Mouse (Mus musculus) MEL (cell line): Measurements from ENCODE around the gene 1700022I11Rik.

Source experiments
- CTCF ChIP-seq, 3 experiments: IDR thresholded peaks in 2 of 3; conservative IDR thresholded peaks in 1 of 3; 2 replicates each; pipeline ENCODE4 v1.5.1; 2011 to 2012; ENCODE audit warnings: low read length in 3 of 3, low read depth in 2 of 3, mild to moderate bottlenecking in 2 of 3, improper control_type of control experiment in 1 of 3, inconsistent platforms in 1 of 3, mixed read lengths in 1 of 3, moderate library complexity in 1 of 3; ENCODE audit not compliant: control insufficient read depth in 1 of 3, insufficient read depth in 1 of 3, poor library complexity in 1 of 3, severe bottlenecking in 1 of 3
- TCF12 ChIP-seq: IDR thresholded peaks from 2 replicates; pipeline ENCODE4 v1.6.1; 2014; ENCODE audit warnings: low read depth, mild to moderate bottlenecking, inconsistent platforms, low read length, improper control_type of control experiment, moderate library complexity
- USF2 ChIP-seq, 2 experiments: IDR thresholded peaks; 2 replicates each; pipeline ENCODE4 v1.6.1; 2011 to 2012; ENCODE audit warnings: improper control_type of control experiment in 2 of 2, low read length in 2 of 2, borderline replicate concordance in 1 of 2, inconsistent platforms in 1 of 2, low read depth in 1 of 2, mild to moderate bottlenecking in 1 of 2; ENCODE audit not compliant: insufficient read depth in 1 of 2

DNA sequence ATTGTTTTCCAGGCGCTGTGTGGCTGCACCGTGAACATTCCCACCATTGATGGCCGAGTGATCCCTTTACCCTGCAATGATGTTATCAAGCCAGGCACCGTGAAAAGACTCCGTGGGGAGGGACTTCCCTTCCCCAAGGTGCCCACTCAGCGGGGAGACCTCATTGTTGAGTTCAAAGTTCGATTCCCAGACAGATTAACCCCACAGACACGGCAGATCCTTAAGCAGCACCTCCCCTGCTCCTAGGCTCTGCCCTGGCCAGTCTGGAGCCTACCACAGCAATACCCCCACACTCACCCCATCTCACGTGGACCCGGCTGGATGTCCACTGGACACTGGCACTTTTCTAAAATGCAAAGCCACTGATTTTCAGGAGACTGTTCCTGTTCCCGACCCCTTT, 12.1 kb upstream of the 1700022I11Rik start:
- TF ChIP-seq CTCF (IDR thresholded peaks at IDR 0.05 in 2 of 3, conservative IDR thresholded peaks at IDR 0.05 in 1 of 3; ENCODE audit: control insufficient read depth in 1 of 3, insufficient read depth in 1 of 3, low read depth in 2 of 3, low read length in 3 of 3, poor library complexity in 1 of 3, severe bottlenecking in 1 of 3): no peak
- TF ChIP-seq TCF12: no peak
- TF ChIP-seq USF2 (IDR thresholded peaks at IDR 0.05; ENCODE audit: borderline replicate concordance in 1 of 2, insufficient read depth in 1 of 2, low read depth in 1 of 2, low read length in 2 of 2): no peak
